Mouse (Mus musculus) MEL (cell line): ENCODE data around the gene Clic1. TPM values are rescaled to one million over a fixed set of nuclear protein-coding genes. Genes with fewer than 3 reads are reported as not detected.

Experiments
- DNase-seq: peaks from one replicate; pipeline ENCODE4 v3.0.0; 2011; ENCODE audit warnings: low read depth, low spot score
- H3K27ac ChIP-seq: 2 replicates; pipeline ENCODE4 v1.5.1; 2012; ENCODE audit warnings: low read depth, mild to moderate bottlenecking, control low read depth, low read length, moderate library complexity; ENCODE audit not compliant: control insufficient read depth
- H3K27me3 ChIP-seq, 2 experiments: fragments of 150-350 bp in 1 of 2; sonication (generic) in 1 of 2; 2 replicates each; pipeline ENCODE4 v1.6.1; 2012; ENCODE audit warnings: low read length in 2 of 2, mild to moderate bottlenecking in 2 of 2, improper control_type of control experiment in 1 of 2, moderate library complexity in 1 of 2; ENCODE audit not compliant: insufficient read depth in 2 of 2, control insufficient read depth in 1 of 2
- H3K36me3 ChIP-seq, 2 experiments: 2 replicates each; pipeline ENCODE4 v1.6.1; 2012 to 2014; ENCODE audit warnings: low read length in 2 of 2, improper control_type of control experiment in 1 of 2, inconsistent platforms in 1 of 2, mild to moderate bottlenecking in 1 of 2; ENCODE audit not compliant: insufficient read depth in 2 of 2, control insufficient read depth in 1 of 2
- H3K4me1 ChIP-seq, 2 experiments: fragments of 150-350 bp in 1 of 2; sonication (generic) in 1 of 2; 2 replicates each; pipeline ENCODE4 v1.6.1; 2012; ENCODE audit warnings: low read length in 2 of 2, improper control_type of control experiment in 1 of 2, mild to moderate bottlenecking in 1 of 2; ENCODE audit not compliant: insufficient read depth in 2 of 2, control insufficient read depth in 1 of 2
- H3K4me3 ChIP-seq, 2 experiments: fragments of 150-350 bp in 1 of 2; sonication (generic) in 1 of 2; 2 replicates each; pipeline ENCODE4 v1.5.1; 2012; ENCODE audit warnings: low read depth in 2 of 2, low read length in 2 of 2, mild to moderate bottlenecking in 2 of 2, moderate library complexity in 2 of 2, control low read depth in 1 of 2, improper control_type of control experiment in 1 of 2; ENCODE audit not compliant: control insufficient read depth in 1 of 2, insufficient read depth in 1 of 2
- H3K79me2 ChIP-seq: 2 replicates; pipeline ENCODE4 v1.6.1; 2012; ENCODE audit warnings: mild to moderate bottlenecking, low read length, moderate library complexity; ENCODE audit not compliant: control insufficient read depth, poor library complexity, insufficient read depth
- H3K9ac ChIP-seq: 2 replicates; pipeline ENCODE4 v1.6.1; 2012; ENCODE audit warnings: low read depth, mild to moderate bottlenecking, control low read depth, low read length, moderate library complexity; ENCODE audit not compliant: control insufficient read depth, poor library complexity, severe bottlenecking
- H3K9me3 ChIP-seq: fragments of 150-350 bp; sonication (generic); replicated peaks from 2 replicates; pipeline ENCODE4 v1.6.1; 2012; ENCODE audit warnings: mild to moderate bottlenecking, low read length, improper control_type of control experiment, moderate library complexity; ENCODE audit not compliant: insufficient read depth
- BHLHE40 ChIP-seq: IDR thresholded peaks from 2 replicates; pipeline ENCODE4 v1.6.1; 2012; ENCODE audit warnings: low read depth, mild to moderate bottlenecking, inconsistent platforms, low read length, improper control_type of control experiment, borderline replicate concordance
- CHD2 ChIP-seq: IDR thresholded peaks from 2 replicates; pipeline ENCODE4 v1.6.1; 2011; ENCODE audit warnings: low read length, improper control_type of control experiment
- E2F4 ChIP-seq: IDR thresholded peaks from 2 replicates; pipeline ENCODE4 v1.6.1; 2011; ENCODE audit warnings: low read depth, low read length, improper control_type of control experiment, borderline replicate concordance
- ELF1 ChIP-seq: IDR thresholded peaks from 2 replicates; pipeline ENCODE4 v1.6.1; 2014; ENCODE audit warnings: low read depth, mild to moderate bottlenecking, inconsistent platforms, low read length, improper control_type of control experiment, moderate library complexity
- ETS1 ChIP-seq: IDR thresholded peaks from 2 replicates; pipeline ENCODE4 v1.6.1; 2012; ENCODE audit warnings: low read depth, mild to moderate bottlenecking, inconsistent platforms, low read length, improper control_type of control experiment, moderate library complexity
- HCFC1 ChIP-seq: IDR thresholded peaks from 2 replicates; pipeline ENCODE4 v1.6.1; 2012; ENCODE audit warnings: low read depth, mild to moderate bottlenecking, inconsistent platforms, low read length, improper control_type of control experiment, moderate library complexity
- JUND ChIP-seq: IDR thresholded peaks from 2 replicates; pipeline ENCODE4 v1.6.1; 2011; ENCODE audit warnings: low read depth, mild to moderate bottlenecking, improper control_type of control experiment, low read length
- MAX ChIP-seq: IDR thresholded peaks from 2 replicates; pipeline ENCODE4 v1.6.1; 2011; ENCODE audit warnings: low read length, improper control_type of control experiment
- MXI1 ChIP-seq: IDR thresholded peaks from 2 replicates; pipeline ENCODE4 v1.6.1; 2011; ENCODE audit warnings: mild to moderate bottlenecking, low read depth, low read length, improper control_type of control experiment
- MYC ChIP-seq: IDR thresholded peaks from 2 replicates; pipeline ENCODE4 v1.6.1; 2011; ENCODE audit warnings: low read depth, mild to moderate bottlenecking, low read length, improper control_type of control experiment, moderate library complexity
- NELFE ChIP-seq: IDR thresholded peaks from 2 replicates; pipeline ENCODE4 v1.6.1; 2011; ENCODE audit warnings: low read depth, low read length, improper control_type of control experiment
- NRF1 ChIP-seq: IDR thresholded peaks from 2 replicates; pipeline ENCODE4 v1.6.1; 2014; ENCODE audit warnings: low read depth, mild to moderate bottlenecking, inconsistent platforms, low read length, improper control_type of control experiment, moderate library complexity; ENCODE audit not compliant: poor library complexity, insufficient read depth, severe bottlenecking
- POLR2A ChIP-seq, 2 experiments: IDR thresholded peaks; 2 replicates each; pipeline ENCODE4 v1.6.1; 2011 to 2012; ENCODE audit warnings: low read length in 2 of 2, mild to moderate bottlenecking in 2 of 2, control low read depth in 1 of 2, improper control_type of control experiment in 1 of 2, low read depth in 1 of 2, moderate library complexity in 1 of 2; ENCODE audit not compliant: control insufficient read depth in 1 of 2, insufficient read depth in 1 of 2, poor library complexity in 1 of 2
- TAL1 ChIP-seq: IDR thresholded peaks from 2 replicates; pipeline ENCODE4 v1.6.1; 2012; ENCODE audit warnings: mild to moderate bottlenecking, inconsistent platforms, low read length, moderate library complexity, mixed read lengths
- TBP ChIP-seq: IDR thresholded peaks from 2 replicates; pipeline ENCODE4 v1.8.0; 2011; ENCODE audit warnings: low read depth, low read length, improper control_type of control experiment
- TCF12 ChIP-seq: IDR thresholded peaks from 2 replicates; pipeline ENCODE4 v1.6.1; 2014; ENCODE audit warnings: low read depth, mild to moderate bottlenecking, inconsistent platforms, low read length, improper control_type of control experiment, moderate library complexity
- USF1 ChIP-seq: IDR thresholded peaks from 2 replicates; pipeline ENCODE4 v1.6.1; 2014; ENCODE audit warnings: low read depth, mild to moderate bottlenecking, inconsistent platforms, low read length, improper control_type of control experiment, moderate library complexity
- ZC3H11A ChIP-seq: IDR thresholded peaks from 2 replicates; pipeline ENCODE4 v1.6.1; 2012; ENCODE audit warnings: low read depth, mild to moderate bottlenecking, inconsistent platforms, low read length, improper control_type of control experiment
- ZMIZ1 ChIP-seq: IDR thresholded peaks from 2 replicates; pipeline ENCODE4 v1.6.1; 2012; ENCODE audit warnings: low read depth, mild to moderate bottlenecking, inconsistent platforms, low read length, improper control_type of control experiment, moderate library complexity
- polyA plus RNA-seq, 2 experiments: library from polyadenylated mRNA; stranded (reverse) in 1 of 2; unstranded in 1 of 2; fragments of >175 nt in 1 of 2; fragments of >200 nt in 1 of 2; gene quantifications; 2 replicates each; pipeline versions ENCODE4 v1.2.1 to v1.2.4; 2012; ENCODE audit warnings: low replicate concordance in 2 of 2, low read depth in 1 of 2; ENCODE audit not compliant: insufficient read length in 2 of 2, insufficient read depth in 1 of 2, missing spikeins in 1 of 2
- total RNA-seq: library from RNA; depleted of rRNA; stranded (reverse); fragments of 300-350 nt; gene quantifications from 2 replicates; pipeline ENCODE4 v1.2.3, GENCODE M21; 2012

Clic1 gene
- total and polyA plus RNA-seq, 3 experiments: 309 to 335 (median 333) TPM

GRCm38 (mm10) chr17:35049561-35050016 is at the start of gene Clic1 (continued):
- TF ChIP-seq ETS1 (peak; percentile 46), TCF12 (no peak), TBP (peak; percentile 74)

- Histone ChIP-seq H3K4me3 (peak within 1 kb of the TSS; percentile 70 to 89), H3K9me3 (no peaks in the 10 kb centered on the region), H3K36me3 (peaks cover 0 to 7% of the 10 kb centered on the region in 2 experiments; a peak in 3 of 4 replicates), H3K27ac (peak within 1 kb of the TSS; percentile 99), H3K4me1 (peaks cover 0 to 4% of the 10 kb centered on the region in 2 experiments; a peak in 1 of 4 replicates), H3K79me2 (peaks cover 79% of the 10 kb centered on the region), H3K27me3 (no peaks in the 10 kb centered on the region), H3K9ac (peak within 1 kb of the TSS; percentile 100)
- TF ChIP-seq MAX: peak; percentile 80
- TF ChIP-seq JUND: no peak
- TF ChIP-seq CHD2: no peak
- 0 out of 2 replicates have a peak, but pooled peaks have one; percentile 31 for TF ChIP-seq ELF1
- TF ChIP-seq BHLHE40: no peak
- no peak; the same call in 1 of the 2 replicates for TF ChIP-seq MYC
- TF ChIP-seq MXI1: peak; percentile 76
- 0 out of 2 replicates have a peak, but pooled peaks have one; percentile 62 for TF ChIP-seq TCF12
- TF ChIP-seq NELFE: peak; percentile 47
- 0 out of 2 replicates have a peak, but pooled peaks have one; percentile 2 for TF ChIP-seq TBP
- TF ChIP-seq ZMIZ1: no peak
- peak; percentile 31; the same call in 1 of the 2 replicates for TF ChIP-seq NRF1
- TF ChIP-seq USF1: peak; percentile 34; the same call in 1 of the 2 replicates
- TF ChIP-seq HCFC1: peak; percentile 39; the same call in 1 of the 2 replicates
- no peak for TF ChIP-seq TAL1
- no peak for TF ChIP-seq ZC3H11A
- TF ChIP-seq POLR2A (IDR thresholded peaks at IDR 0.05; ENCODE audit: control insufficient read depth in 1 of 2, insufficient read depth in 1 of 2, low read depth in 1 of 2, low read length in 2 of 2, poor library complexity in 1 of 2): peak in 1 of 2 experiments; percentile 56; a peak in 1 of 4 replicates
- TF ChIP-seq E2F4: peak; percentile 75; the same call in 1 of the 2 replicates
- DNase-seq: peak; percentile 83
Observed at GRCm38 (mm10) chr17:35000717-35001451, 48.9 kb upstream of the Clic1 start, which contains the start of gene Vars. Vars (plus strand) TSS chr17:35000987.
